Mouse (Mus musculus) CH12.LX (cell line): Measurements from ENCODE around the gene Wars. TPM values are rescaled to one million over a fixed set of nuclear protein-coding genes. Genes with fewer than 3 reads are reported as not detected.

Experiments
- DNase-seq: peaks from one replicate; pipeline ENCODE4 v3.0.0-alpha.2; 2013; ENCODE audit errors: extremely low read depth
- H3K27ac ChIP-seq: 2 replicates; pipeline ENCODE4 v1.5.1; 2012; ENCODE audit warnings: low read depth, mild to moderate bottlenecking, control low read depth, moderate library complexity; ENCODE audit not compliant: insufficient read depth
- H3K27me3 ChIP-seq: replicated peaks from 2 replicates; pipeline ENCODE3; 2012; ENCODE audit warnings: inconsistent platforms
- H3K36me3 ChIP-seq, 2 experiments: replicated peaks in 1 of 2; 2 replicates each; pipeline versions ENCODE3 to v1.6.1; 2012; ENCODE audit warnings: inconsistent platforms in 1 of 2, low read length in 1 of 2, mild to moderate bottlenecking in 1 of 2, mixed read lengths in 1 of 2, moderate library complexity in 1 of 2; ENCODE audit not compliant: control insufficient read depth in 1 of 2, insufficient read depth in 1 of 2
- H3K4me1 ChIP-seq, 2 experiments: 2 replicates each; pipeline ENCODE4 v1.6.1; 2012; ENCODE audit warnings: inconsistent platforms in 1 of 2, moderate library complexity in 1 of 2; ENCODE audit not compliant: insufficient read depth in 2 of 2, control insufficient read depth in 1 of 2
- H3K4me2 ChIP-seq: 2 replicates; pipeline ENCODE4 v1.6.1; 2012; ENCODE audit warnings: low read depth, mild to moderate bottlenecking, control low read depth; ENCODE audit not compliant: poor library complexity, insufficient read depth, severe bottlenecking
- H3K4me3 ChIP-seq, 3 experiments: fragments of 150-350 bp in 1 of 3; sonication (generic) in 1 of 3; replicated peaks in 1 of 3; 2 replicates each; pipeline versions ENCODE3 to v1.5.1; 2011 to 2012; ENCODE audit warnings: low read depth in 2 of 3, low read length in 2 of 3, mild to moderate bottlenecking in 2 of 3, moderate library complexity in 2 of 3, control low read depth in 1 of 3, improper control_type of control experiment in 1 of 3, inconsistent platforms in 1 of 3, mixed read lengths in 1 of 3; ENCODE audit not compliant: poor library complexity in 1 of 3
- H3K79me2 ChIP-seq: replicated peaks from 2 replicates; pipeline ENCODE4 v1.6.1; 2012; ENCODE audit warnings: mild to moderate bottlenecking, moderate library complexity; ENCODE audit not compliant: control insufficient read depth, poor library complexity, insufficient read depth, severe bottlenecking; ENCODE audit errors: extremely low read depth
- H3K9ac ChIP-seq: 2 replicates; pipeline ENCODE4 v1.6.1; 2012; ENCODE audit warnings: low read depth, mild to moderate bottlenecking, control low read depth, moderate library complexity; ENCODE audit not compliant: insufficient read depth
- H3K9me3 ChIP-seq: replicated peaks from 2 replicates; pipeline ENCODE3; 2012; ENCODE audit warnings: low read length, inconsistent platforms, mixed read lengths
- CHD1 ChIP-seq: IDR thresholded peaks from 2 replicates; pipeline ENCODE4 v1.6.1; 2012; ENCODE audit warnings: low read depth, low read length, improper control_type of control experiment, inconsistent platforms
- CHD2 ChIP-seq: IDR thresholded peaks from 2 replicates; pipeline ENCODE4 v1.6.1; 2011; ENCODE audit warnings: low read length, improper control_type of control experiment
- CTCF ChIP-seq, 2 experiments: IDR thresholded peaks in 1 of 2; conservative IDR thresholded peaks in 1 of 2; 2 replicates each; pipeline ENCODE4 v1.5.1; 2011 to 2012; ENCODE audit warnings: low read depth in 2 of 2, low read length in 2 of 2, improper control_type of control experiment in 1 of 2, inconsistent platforms in 1 of 2, mild to moderate bottlenecking in 1 of 2, moderate library complexity in 1 of 2
- E2F4 ChIP-seq: IDR thresholded peaks from 2 replicates; pipeline ENCODE4 v1.6.1; 2011; ENCODE audit warnings: low read depth, low read length, improper control_type of control experiment; ENCODE audit not compliant: insufficient replicate concordance
- ELF1 ChIP-seq: IDR thresholded peaks from 2 replicates; pipeline ENCODE4 v1.6.1; 2014; ENCODE audit warnings: low read depth, mild to moderate bottlenecking, inconsistent platforms, low read length, improper control_type of control experiment
- EP300 ChIP-seq: IDR thresholded peaks from 2 replicates; pipeline ENCODE4 v1.6.1; 2011; ENCODE audit warnings: low read length, improper control_type of control experiment
- ETS1 ChIP-seq: conservative IDR thresholded peaks from 2 replicates; pipeline ENCODE4 v1.6.1; 2012; ENCODE audit warnings: low read depth, mild to moderate bottlenecking, inconsistent platforms, low read length, improper control_type of control experiment, moderate library complexity
- GABPA ChIP-seq: IDR thresholded peaks from 2 replicates; pipeline ENCODE4 v1.6.1; 2012; ENCODE audit warnings: low read depth, low read length, improper control_type of control experiment, inconsistent platforms; ENCODE audit not compliant: insufficient replicate concordance
- HCFC1 ChIP-seq: IDR thresholded peaks from 2 replicates; pipeline ENCODE4 v1.6.1; 2012; ENCODE audit warnings: low read depth, mild to moderate bottlenecking, inconsistent platforms, low read length, improper control_type of control experiment
- IRF4 ChIP-seq: IDR thresholded peaks from 2 replicates; pipeline ENCODE4 v1.6.1; 2014; ENCODE audit warnings: low read depth, mild to moderate bottlenecking, inconsistent platforms, low read length, improper control_type of control experiment
- JUN ChIP-seq: IDR thresholded peaks from 2 replicates; pipeline ENCODE4 v1.6.1; 2011; ENCODE audit warnings: low read depth, mild to moderate bottlenecking, low read length, improper control_type of control experiment, moderate library complexity; ENCODE audit not compliant: insufficient read depth
- KAT2A ChIP-seq: IDR thresholded peaks from 2 replicates; pipeline ENCODE4 v1.6.1; 2012; ENCODE audit warnings: low read length, improper control_type of control experiment, inconsistent platforms; ENCODE audit not compliant: insufficient replicate concordance
- MEF2A ChIP-seq: IDR thresholded peaks from 2 replicates; pipeline ENCODE4 v1.6.1; 2014; ENCODE audit warnings: low read depth, mild to moderate bottlenecking, inconsistent platforms, low read length, improper control_type of control experiment, borderline replicate concordance
- MYC ChIP-seq: IDR thresholded peaks from 2 replicates; pipeline ENCODE4 v1.6.1; 2011; ENCODE audit warnings: low read depth, mild to moderate bottlenecking, improper control_type of control experiment, low read length
- PAX5 ChIP-seq: IDR thresholded peaks from 2 replicates; pipeline ENCODE4 v1.6.1; 2012; ENCODE audit warnings: low read length, inconsistent platforms, mixed read lengths
- POLR2AphosphoS2 ChIP-seq: IDR thresholded peaks from 2 replicates; pipeline ENCODE4 v1.6.1; 2011; ENCODE audit warnings: low read depth, low read length, improper control_type of control experiment
- RCOR1 ChIP-seq: conservative IDR thresholded peaks from 2 replicates; pipeline ENCODE4 v1.6.1; 2012; ENCODE audit warnings: low read depth, mild to moderate bottlenecking, inconsistent platforms, low read length, improper control_type of control experiment
- SMC3 ChIP-seq: IDR thresholded peaks from 2 replicates; pipeline ENCODE4 v1.6.1; 2011; ENCODE audit warnings: low read depth, low read length, improper control_type of control experiment
- TCF12 ChIP-seq: IDR thresholded peaks from 2 replicates; pipeline ENCODE4 v1.6.1; 2014; ENCODE audit warnings: low read depth, mild to moderate bottlenecking, inconsistent platforms, low read length, improper control_type of control experiment
- UBTF ChIP-seq: IDR thresholded peaks from 2 replicates; pipeline ENCODE4 v1.6.1; 2012; ENCODE audit warnings: low read depth, mild to moderate bottlenecking, inconsistent platforms, low read length, improper control_type of control experiment, moderate library complexity
- USF1 ChIP-seq: IDR thresholded peaks from 2 replicates; pipeline ENCODE4 v1.6.1; 2014; ENCODE audit warnings: low read depth, mild to moderate bottlenecking, inconsistent platforms, low read length, improper control_type of control experiment
- USF2 ChIP-seq: conservative IDR thresholded peaks from 2 replicates; pipeline ENCODE4 v1.6.1; 2011; ENCODE audit warnings: low read depth, low read length, improper control_type of control experiment
- ZC3H11A ChIP-seq: IDR thresholded peaks from 2 replicates; pipeline ENCODE4 v1.6.1; 2012; ENCODE audit warnings: low read depth, mild to moderate bottlenecking, inconsistent platforms, low read length, improper control_type of control experiment
- ZKSCAN1 ChIP-seq: IDR thresholded peaks from 2 replicates; pipeline ENCODE4 v1.6.1; 2012; ENCODE audit warnings: low read depth, inconsistent platforms, low read length, improper control_type of control experiment, borderline replicate concordance
- ZMIZ1 ChIP-seq: IDR thresholded peaks from 2 replicates; pipeline ENCODE4 v1.6.1; 2012; ENCODE audit warnings: low read depth, mild to moderate bottlenecking, inconsistent platforms, low read length, improper control_type of control experiment
- dilution Hi-C: fragments of 300-500 bp; cut with MboI; formaldehyde crosslinking; loops from 2 replicates; pipeline ENCODE4 v1.14.3; 2020; ENCODE audit warnings: low sequenced_read_pairs; ENCODE audit not compliant: extremely low pct_unique_long_range_greater_than_20kb, extremely low pct_ligation_motif_present
- in situ Hi-C: fragments of 300-500 bp; cut with MboI; formaldehyde crosslinking; loops from 3 replicates; pipeline ENCODE4 v1.14.3; 2019; ENCODE audit warnings: low sequenced_read_pairs, low pct_ligation_motif_present, low pct_unique_long_range_greater_than_20kb, mixed read lengths
- polyA plus RNA-seq: library from polyadenylated mRNA; unstranded; fragments of >175 nt; gene quantifications from 2 replicates; pipeline ENCODE4 v1.2.1, GENCODE M21; 2012; ENCODE audit warnings: low read depth; ENCODE audit not compliant: insufficient read length
- total RNA-seq, 2 experiments: library from RNA; depleted of rRNA; stranded (reverse); fragments of 300-350 nt in 1 of 2; fragments of >200 nt in 1 of 2; gene quantifications; 2 replicates each; pipeline ENCODE4 v1.2.3; 2012 to 2014

Gene Wars
- total and polyA plus RNA-seq, 3 experiments, result 73.5 to 93.5 (median 88.0) TPM

DNA sequence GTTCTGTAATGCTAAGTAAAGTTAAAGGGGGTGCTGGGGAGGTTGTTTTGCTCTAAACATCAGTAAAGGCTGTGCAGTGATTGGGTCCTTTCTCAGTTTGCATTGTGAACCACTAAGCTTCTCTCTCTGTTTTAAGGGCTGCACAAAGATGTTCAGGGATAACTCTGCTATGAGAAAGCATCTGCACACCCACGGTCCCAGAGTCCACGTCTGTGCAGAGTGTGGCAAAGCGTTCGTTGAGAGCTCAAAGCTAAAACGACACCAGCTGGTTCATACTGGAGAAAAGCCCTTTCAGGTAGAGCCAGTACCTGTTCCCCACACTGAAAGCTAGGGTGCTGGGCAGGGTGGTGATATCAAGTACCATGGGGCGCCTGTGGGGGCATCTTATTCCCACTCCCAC is 79.5 kb downstream of the Wars start:
- Histone ChIP-seq H3K27ac (no peak overlapping the region), H3K27me3 (no peaks in the 10 kb centered on the region)
- DNase-seq, result no peak
- TF ChIP-seq POLR2AphosphoS2, result no peak
- no peak for TF ChIP-seq PAX5
- no peak for TF ChIP-seq CHD1
- TF ChIP-seq RCOR1, result no peak
- TF ChIP-seq ELF1, result no peak
- no peak for TF ChIP-seq IRF4
- TF ChIP-seq E2F4, result no peak
- TF ChIP-seq TCF12, result no peak
- no peak for TF ChIP-seq SMC3
- no peak for TF ChIP-seq MEF2A
- TF ChIP-seq, all 38 proteins: peak for 0
- in situ Hi-C loops (no loop called here), dilution Hi-C loops (no loop called here)
- Histone ChIP-seq H3K4me1 (peaks cover 0 to 11% of the 10 kb centered on the region in 2 experiments; a peak in 1 of 4 replicates), H3K4me3 (no peak overlapping the region), H3K36me3 (peaks cover 51 to 92% of the 10 kb centered on the region in 2 experiments), H3K9me3 (no peaks in the 10 kb centered on the region), H3K4me2 (no peak overlapping the region), H3K79me2 (peaks cover 53% of the 10 kb centered on the region), H3K9ac (no peak overlapping the region)

DNA sequence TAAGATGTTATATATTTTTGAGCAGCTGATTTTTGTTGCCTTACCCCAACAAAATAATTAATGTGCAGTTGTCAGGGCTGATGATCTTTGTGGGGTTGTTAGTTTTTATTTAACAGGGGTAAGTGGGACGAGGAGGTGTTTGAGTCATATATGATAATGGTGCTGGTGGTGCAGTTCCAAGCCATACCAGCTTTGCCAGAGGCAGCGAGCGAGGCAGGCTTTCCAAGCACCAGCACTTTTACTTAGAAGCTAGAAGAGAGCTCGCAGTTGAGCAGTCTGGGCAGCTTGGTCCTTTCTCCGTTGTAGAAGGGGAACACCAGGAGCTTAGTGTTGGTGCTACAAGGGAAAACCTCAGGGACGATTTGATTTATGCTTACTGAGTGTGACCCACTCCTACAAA is 81.5 kb downstream of the Wars start:
- no peak overlapping the region for H3K9ac ChIP-seq
- H3K9me3 ChIP-seq, result no peaks in the 10 kb centered on the region
- DNase-seq, result no peak
- in situ Hi-C loops, result no loop called here
- no peak overlapping the region for H3K4me3 ChIP-seq
- H3K27ac ChIP-seq, result no peak overlapping the region
- H3K4me1 ChIP-seq, result peaks cover 0 to 15% of the 10 kb centered on the region in 2 experiments; a peak in 2 of 4 replicates
- peaks cover 44 to 92% of the 10 kb centered on the region in 2 experiments for H3K36me3 ChIP-seq
- no peak for TF ChIP-seq UBTF
- TF ChIP-seq CTCF (conservative IDR thresholded peaks at IDR 0.05 in 1 of 2, IDR thresholded peaks at IDR 0.05 in 1 of 2; ENCODE audit: low read depth in 2 of 2, low read length in 2 of 2), result no peak
- no peak for TF ChIP-seq KAT2A
- TF ChIP-seq E2F4, result no peak
- TF ChIP-seq ZKSCAN1, result no peak
- TF ChIP-seq HCFC1, result no peak
- TF ChIP-seq ZC3H11A, result no peak
- TF ChIP-seq ETS1, result no peak
- no peak for TF ChIP-seq USF2
- TF ChIP-seq CHD2, result no peak
- no peak for TF ChIP-seq EP300
- no peak for TF ChIP-seq ZMIZ1
- no peak for TF ChIP-seq MEF2A
- no peak for TF ChIP-seq USF1
- no peak for TF ChIP-seq JUN
- TF ChIP-seq GABPA, result no peak
- no peak for TF ChIP-seq SMC3
- no peak for TF ChIP-seq MYC
- no peak for TF ChIP-seq IRF4
- TF ChIP-seq, all 38 proteins: peak for 0
- dilution Hi-C loops, result no loop called here
- Histone ChIP-seq H3K27me3 (no peaks in the 10 kb centered on the region), H3K79me2 (peaks cover 72% of the 10 kb centered on the region), H3K4me2 (no peak overlapping the region)
